Mouse (Mus musculus) cerebral cortex, adult 2 months (tissue): ENCODE measurements around the gene Apoh.

Experiments
- WGBS: fragments of 180-500 bp; shearing (Covaris S2); methylation state at CpG from one replicate; pipeline ENCODE4 v1.1.7; 2018; 5-methylcytosine and 5-hydroxymethylcytosine counted together

The Apoh gene

GRCm38 (mm10) chr11:108342781-108343768 lies at the start of gene Apoh:
Gene Apoh (plus strand): TSS chr11:108343354.
- WGBS: under 1% methylated on average over 73 of the region's 75 CpGs

GRCm38 (mm10) chr11:108293843-108294242 lies 49.3 kb upstream of the Apoh start:
- WGBS: 70% methylated on average over 3 of the region's 3 CpGs

GRCm38 (mm10) chr11:108294305-108294813 lies 48.8 kb upstream of the Apoh start:
- 89% methylated on average over 12 of the region's 12 CpGs for WGBS

- 74% methylated on average over 8 of the region's 8 CpGs for WGBS
Observed at GRCm38 (mm10) chr11:108297956-108298355, 45.2 kb upstream of the Apoh start.

- WGBS: 87% methylated on average over 10 of the region's 10 CpGs
Observed at GRCm38 (mm10) chr11:108299913-108300312, 43.2 kb upstream of the Apoh start.

GRCm38 (mm10) chr11:108300443-108300842 lies 42.7 kb upstream of the Apoh start:
- WGBS: 100% methylated on average over 1 of the region's 1 CpGs

- 86% methylated on average over 6 of the region's 6 CpGs for WGBS
Observed at GRCm38 (mm10) chr11:108301036-108301435, 42.1 kb upstream of the Apoh start.

GRCm38 (mm10) chr11:108301796-108302490 lies 41.2 kb upstream of the Apoh start:
- WGBS: 75% methylated on average over 10 of the region's 10 CpGs

GRCm38 (mm10) chr11:108303787-108304186 lies 39.4 kb upstream of the Apoh start:
- 95% methylated on average over 4 of the region's 4 CpGs for WGBS

- WGBS: 82% methylated on average over 7 of the region's 7 CpGs
Observed at GRCm38 (mm10) chr11:108307258-108307657, 35.9 kb upstream of the Apoh start.

- WGBS: 96% methylated on average over 5 of the region's 5 CpGs
Observed at GRCm38 (mm10) chr11:108308253-108308652, 34.9 kb upstream of the Apoh start.

- WGBS: 88% methylated on average over 5 of the region's 5 CpGs
Observed at GRCm38 (mm10) chr11:108309791-108310190, 33.4 kb upstream of the Apoh start.

- 84% methylated on average over 2 of the region's 2 CpGs for WGBS
Observed at GRCm38 (mm10) chr11:108311912-108312311, 31.2 kb upstream of the Apoh start.

GRCm38 (mm10) chr11:108312516-108312915 lies 30.6 kb upstream of the Apoh start:
- 34% methylated on average over 5 of the region's 5 CpGs for WGBS

GRCm38 (mm10) chr11:108315736-108316135 lies 27.4 kb upstream of the Apoh start:
- 79% methylated on average over 7 of the region's 7 CpGs for WGBS

- 84% methylated on average over 6 of the region's 6 CpGs for WGBS
Observed at GRCm38 (mm10) chr11:108317878-108318277, 25.3 kb upstream of the Apoh start.

GRCm38 (mm10) chr11:108319162-108319561 lies 24.0 kb upstream of the Apoh start:
- WGBS: 68% methylated on average over 11 of the region's 11 CpGs

- 73% methylated on average over 7 of the region's 7 CpGs for WGBS
Observed at GRCm38 (mm10) chr11:108320561-108320960, 22.6 kb upstream of the Apoh start.

- WGBS: 85% methylated on average over 2 of the region's 2 CpGs
Observed at GRCm38 (mm10) chr11:108322156-108322555, 21.0 kb upstream of the Apoh start.

GRCm38 (mm10) chr11:108325943-108326342 lies 17.2 kb upstream of the Apoh start:
- 79% methylated on average over 8 of the region's 8 CpGs for WGBS

GRCm38 (mm10) chr11:108330818-108331217 lies 12.3 kb upstream of the Apoh start:
- WGBS: 66% methylated on average over 11 of the region's 11 CpGs

GRCm38 (mm10) chr11:108333006-108333405 lies 10.1 kb upstream of the Apoh start:
- 56% methylated on average over 5 of the region's 5 CpGs for WGBS
